Mouse (Mus musculus) lung, postnatal 0 days (tissue): ENCODE data around the gene Olfr157. TPM values are rescaled to one million over a fixed set of nuclear protein-coding genes. Genes with fewer than 3 reads are reported as not detected.

Experiments used
- ATAC-seq: fragments of 200-750 bp; cut with Nextera tagmentation; 2 replicates; pipeline ENCODE4 v1.8.0; 2017; ENCODE audit warnings: moderate library complexity
- DNase-seq: peaks from one replicate; pipeline ENCODE4 v3.0.0-alpha.2; 2016; ENCODE audit warnings: low spot score
- H3K27ac ChIP-seq: fragments of 300-500 bp; sonication (generic); 2 replicates; pipeline ENCODE4 v1.5.1; 2014; ENCODE audit warnings: antibody characterized with exemption, mild to moderate bottlenecking, low read length, mixed read lengths
- H3K27me3 ChIP-seq: fragments of 300-500 bp; sonication (generic); replicated peaks from 2 replicates; pipeline ENCODE4 v1.6.1; 2014; ENCODE audit warnings: low read length, mixed read lengths; ENCODE audit not compliant: insufficient read depth
- H3K36me3 ChIP-seq: fragments of 300-500 bp; sonication (generic); 2 replicates; pipeline ENCODE4 v1.6.1; 2014; ENCODE audit warnings: low read length, mixed read lengths; ENCODE audit not compliant: insufficient read depth
- H3K4me1 ChIP-seq: fragments of 300-500 bp; sonication (generic); 2 replicates; pipeline ENCODE4 v1.6.1; 2014; ENCODE audit warnings: antibody characterized with exemption, low read depth, low read length, mixed read lengths; ENCODE audit not compliant: insufficient read depth
- H3K4me2 ChIP-seq: fragments of 300-500 bp; sonication (generic); replicated peaks from 2 replicates; pipeline ENCODE4 v1.6.1; 2014; ENCODE audit warnings: low read depth, mild to moderate bottlenecking, low read length, moderate library complexity, mixed read lengths
- H3K4me3 ChIP-seq: fragments of 300-500 bp; sonication (generic); 2 replicates; pipeline ENCODE4 v1.5.1; 2014; ENCODE audit warnings: low read depth, low read length
- H3K9ac ChIP-seq: fragments of 300-500 bp; sonication (generic); replicated peaks from 2 replicates; pipeline ENCODE4 v1.6.1; 2014; ENCODE audit warnings: low read depth, mild to moderate bottlenecking
- H3K9me3 ChIP-seq: fragments of 300-500 bp; sonication (generic); 2 replicates; pipeline ENCODE4 v1.6.1; 2016; ENCODE audit warnings: low read length, mixed read lengths
- CTCF ChIP-seq: IDR thresholded peaks from 2 replicates; pipeline ENCODE4 v1.5.1; 2016; ENCODE audit warnings: antibody characterized with exemption, mild to moderate bottlenecking
- EP300 ChIP-seq: IDR thresholded peaks from 2 replicates; pipeline ENCODE4 v1.6.1; 2016; ENCODE audit warnings: antibody characterized with exemption, mild to moderate bottlenecking, control low read depth
- WGBS: fragments of 180-500 bp; shearing (Covaris S2); extraction: QIAGEN DNeasy Blood & Tissue Kit; methylation state at CpG from one replicate; pipeline ENCODE4 v1.1.7; 2014; 5-methylcytosine and 5-hydroxymethylcytosine counted together
- polyA plus RNA-seq: library from polyadenylated mRNA; unstranded; fragments of >200 nt; fragmentation: Nextera tagmentation; extraction: Ambion mirVana; gene quantifications from 2 replicates; pipeline ENCODE4 v1.2.1, GENCODE M21; 2015

Gene Olfr157
- not detected in 2 replicates for polyA plus RNA-seq

DNA sequence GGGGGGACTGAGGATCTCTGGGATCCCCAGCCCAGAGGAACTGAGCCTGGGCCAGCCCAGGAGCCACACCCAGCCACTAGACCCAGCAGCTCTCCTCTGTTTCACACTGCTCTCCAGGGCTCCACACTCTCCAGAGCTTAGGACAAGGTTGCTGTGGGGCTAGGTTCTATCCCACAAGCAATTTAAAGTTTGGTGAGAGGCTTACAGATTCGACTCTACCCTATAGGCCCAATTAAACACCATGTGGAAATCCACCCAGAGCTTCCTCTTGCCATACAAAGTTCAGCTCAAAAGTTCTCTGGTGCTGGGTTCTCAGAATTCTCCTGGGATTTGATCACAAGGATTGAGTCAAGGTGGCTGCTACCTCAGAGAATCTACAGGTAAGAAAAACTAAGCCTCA is at the start of gene Olfr157:
Gene Olfr157 (minus strand): TSS at position 101 of the 400 bp plus-strand sequence.
- DNase-seq (no peak), ATAC-seq (no peak)
- Histone ChIP-seq H3K27ac (no peak within 1 kb of the TSS), H3K4me1 (no peaks in the 10 kb centered on the region), H3K9me3 (no peaks in the 10 kb centered on the region), H3K36me3 (no peaks in the 10 kb centered on the region), H3K27me3 (no peaks in the 10 kb centered on the region), H3K4me2 (no peak within 1 kb of the TSS), H3K4me3 (no peak within 1 kb of the TSS), H3K9ac (no peak within 1 kb of the TSS)
- TF ChIP-seq CTCF = no peak
- TF ChIP-seq EP300 = no peak
- WGBS = 65% methylated on average over 1 of the region's 1 CpGs

DNA sequence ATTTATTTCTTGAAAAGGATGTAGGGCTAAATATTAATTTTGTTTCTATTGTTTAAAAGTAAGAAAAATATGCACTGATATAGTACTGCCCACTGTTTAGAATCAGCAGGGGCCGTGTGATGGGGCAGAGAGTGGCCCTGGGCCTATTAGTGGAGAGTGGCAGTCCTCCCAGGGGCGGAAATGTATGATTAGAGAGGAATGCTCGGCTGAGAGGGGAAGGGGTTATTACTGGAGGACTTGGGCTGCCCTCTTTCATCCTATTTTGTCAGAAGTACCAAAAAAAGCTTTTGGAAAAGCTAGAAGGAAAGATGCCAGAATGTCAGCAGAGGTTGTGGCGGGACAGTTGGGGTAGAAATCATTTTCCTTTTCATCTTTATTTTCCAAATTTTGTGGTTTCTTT is 44.2 kb upstream of the Olfr157 start:
- H3K4me3 ChIP-seq = no peak overlapping the region
- no peaks in the 10 kb centered on the region for H3K27me3 ChIP-seq
- H3K27ac ChIP-seq = no peak overlapping the region
- DNase-seq (no peak), ATAC-seq (no peak)
- no peak overlapping the region for H3K9ac ChIP-seq
- 31% methylated on average over 4 of the region's 4 CpGs for WGBS
- no peak for TF ChIP-seq CTCF
- no peak for TF ChIP-seq EP300
- H3K4me1 ChIP-seq = peaks cover 13% of the 10 kb centered on the region; the same call in 1 of the 2 replicates
- H3K36me3 ChIP-seq = no peaks in the 10 kb centered on the region
- no peak overlapping the region for H3K4me2 ChIP-seq
- H3K9me3 ChIP-seq = no peaks in the 10 kb centered on the region

DNA sequence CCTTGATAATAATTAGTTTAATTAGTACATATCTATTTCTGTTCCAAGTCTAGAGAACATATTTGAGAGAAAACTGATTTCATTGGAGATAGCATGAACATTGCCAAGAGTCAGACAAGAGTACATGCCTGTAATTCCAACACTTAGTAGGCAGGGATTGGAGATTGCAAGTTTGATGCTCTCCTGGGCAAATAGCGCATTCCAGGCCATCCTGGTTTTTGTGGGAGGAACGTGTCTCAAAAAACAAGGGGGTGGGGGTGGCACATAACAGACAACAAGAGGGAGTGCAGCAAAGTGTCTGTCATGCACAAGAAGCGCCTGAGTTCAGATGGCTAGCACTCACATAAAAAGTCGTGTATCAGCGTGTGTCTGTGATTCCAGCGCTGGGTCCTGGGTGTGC is 39.6 kb upstream of the Olfr157 start:
- Histone ChIP-seq H3K9me3 (no peaks in the 10 kb centered on the region), H3K4me2 (no peak overlapping the region), H3K4me3 (no peak overlapping the region), H3K27ac (no peak overlapping the region), H3K4me1 (peaks cover 5% of the 10 kb centered on the region; the same call in 1 of the 2 replicates), H3K27me3 (no peaks in the 10 kb centered on the region), H3K36me3 (no peaks in the 10 kb centered on the region), H3K9ac (no peak overlapping the region)
- ATAC-seq (no peak), DNase-seq (no peak)
- 71% methylated on average over 6 of the region's 6 CpGs for WGBS
- TF ChIP-seq CTCF (no peak), EP300 (no peak)

DNA sequence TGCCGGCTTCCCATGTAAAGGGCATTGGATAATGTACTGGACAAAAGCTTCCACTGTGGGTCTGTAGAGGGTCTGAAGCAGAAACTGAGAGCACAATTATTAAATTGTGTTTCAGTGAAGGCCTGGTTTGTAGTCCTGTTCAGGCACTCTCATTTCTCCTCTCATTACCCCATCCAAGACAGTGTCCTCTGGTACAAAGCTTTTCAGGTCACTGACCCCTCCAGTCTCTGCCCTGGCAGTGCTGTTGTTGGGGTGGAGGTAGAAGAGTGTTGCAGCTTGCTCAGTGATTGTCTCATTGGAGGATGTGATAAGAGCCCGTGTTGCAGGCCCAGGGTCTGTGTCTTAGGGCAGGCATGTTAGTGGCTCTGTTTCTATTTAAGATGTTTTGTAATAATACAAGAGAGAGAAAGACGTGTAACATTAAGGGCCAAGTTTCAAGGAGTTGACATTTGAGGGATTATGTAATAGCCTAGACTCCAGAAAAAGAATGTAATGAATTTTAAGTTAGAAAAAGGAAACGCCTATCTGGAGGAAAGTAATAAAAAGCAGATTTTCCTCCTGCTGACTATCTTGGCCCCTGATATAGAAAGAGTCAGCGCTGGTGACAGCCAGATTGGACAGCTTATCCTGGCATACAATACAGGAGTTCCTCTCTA is 38.2 kb upstream of the Olfr157 start:
- H3K27ac ChIP-seq = peak overlapping the region; percentile 48
- DNase-seq (peak; percentile 91), ATAC-seq (peak; percentile 59)
- H3K9me3 ChIP-seq = no peaks in the 10 kb centered on the region
- no peak for TF ChIP-seq EP300
- TF ChIP-seq CTCF = no peak
- no peaks in the 10 kb centered on the region; the same call in 1 of the 2 replicates for H3K4me1 ChIP-seq
- H3K4me2 ChIP-seq = no peak overlapping the region
- no peak overlapping the region for H3K4me3 ChIP-seq
- H3K36me3 ChIP-seq = no peaks in the 10 kb centered on the region
- no peak overlapping the region for H3K9ac ChIP-seq
- no peaks in the 10 kb centered on the region for H3K27me3 ChIP-seq
- 36% methylated on average over 5 of the region's 5 CpGs for WGBS

DNA sequence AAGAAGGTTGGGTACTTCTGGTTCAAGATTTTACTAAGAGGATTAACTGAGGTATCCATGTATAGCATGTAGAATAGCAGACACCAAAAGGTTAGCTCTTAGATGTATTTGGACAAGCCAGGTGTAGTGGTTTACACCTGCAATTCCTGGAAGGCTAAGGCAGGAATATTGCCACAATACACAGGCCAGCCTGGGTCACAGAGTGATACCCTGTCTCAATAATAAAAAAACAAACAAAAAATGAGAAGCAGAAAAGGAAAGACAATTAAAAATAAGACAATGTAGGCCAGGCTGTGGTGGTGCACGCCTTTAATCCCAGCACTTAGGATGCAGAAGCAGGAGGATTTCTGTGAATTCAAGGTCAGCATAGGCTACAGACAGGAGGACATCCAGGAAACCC is 37.2 kb upstream of the Olfr157 start:
- no peak for DNase-seq
- 100% methylated on average over 1 of the region's 1 CpGs for WGBS
- H3K9ac ChIP-seq = no peak overlapping the region
- H3K27me3 ChIP-seq = no peaks in the 10 kb centered on the region
- H3K9me3 ChIP-seq = no peaks in the 10 kb centered on the region
- no peak overlapping the region for H3K4me2 ChIP-seq
- H3K4me1 ChIP-seq = no peaks in the 10 kb centered on the region; the same call in 1 of the 2 replicates
- no peaks in the 10 kb centered on the region for H3K36me3 ChIP-seq
- no peak for ATAC-seq
- no peak overlapping the region for H3K4me3 ChIP-seq
- no peak overlapping the region for H3K27ac ChIP-seq
- TF ChIP-seq EP300 (no peak), CTCF (no peak)

DNA sequence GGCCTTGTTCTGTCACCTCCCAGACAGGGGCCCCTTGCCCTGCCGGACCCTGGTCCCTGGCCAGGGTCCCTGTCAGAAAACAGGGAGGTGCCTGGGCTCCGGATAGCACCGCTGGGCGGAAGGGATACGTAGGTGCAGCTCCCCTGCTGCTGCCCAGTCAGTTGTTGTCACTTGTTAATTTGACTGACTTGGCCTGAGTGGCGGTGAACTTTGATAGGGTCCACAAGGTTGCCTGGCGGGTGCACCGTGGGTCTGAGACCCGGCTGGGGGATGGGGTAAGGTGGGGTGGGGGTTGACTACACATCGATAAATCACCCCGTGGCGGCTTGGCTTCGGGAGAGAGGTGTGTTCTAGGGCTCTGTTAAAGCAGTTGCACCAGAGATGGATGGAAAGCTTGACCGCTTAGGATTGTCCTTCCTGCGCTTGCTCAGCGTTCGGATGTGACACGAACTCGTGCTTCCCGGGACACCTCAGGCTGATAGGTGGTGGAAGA is 36.0 kb upstream of the Olfr157 start:
- DNase-seq = peak; percentile 49
- H3K4me3 ChIP-seq = peak overlapping the region; percentile 87
- peak overlapping the region; percentile 59 for H3K9ac ChIP-seq
- peak overlapping the region; percentile 5; the same call in 1 of the 2 replicates for H3K27ac ChIP-seq
- H3K4me1 ChIP-seq = no peaks in the 10 kb centered on the region; the same call in 1 of the 2 replicates
- TF ChIP-seq CTCF = no peak
- no peak for TF ChIP-seq EP300
- peak; percentile 18 for ATAC-seq
- H3K27me3 ChIP-seq = no peaks in the 10 kb centered on the region
- H3K4me2 ChIP-seq = peak overlapping the region; percentile 93
- 2% methylated on average over 20 of the region's 20 CpGs for WGBS
- H3K36me3 ChIP-seq = no peaks in the 10 kb centered on the region
- H3K9me3 ChIP-seq = no peaks in the 10 kb centered on the region
